Mouse (Mus musculus) limb, embryonic 14.5 days (tissue): ENCODE data around the gene Fgfr2. TPM values are rescaled to one million over a fixed set of nuclear protein-coding genes. Genes with fewer than 3 reads are reported as not detected.

Source experiments
- ATAC-seq: fragments of 200-750 bp; cut with Nextera tagmentation; 2 replicates; pipeline ENCODE4 v1.8.0; 2017; ENCODE audit warnings: low read depth, moderate number of reproducible peaks, moderate TSS enrichment; ENCODE audit not compliant: low FRiP score
- DNase-seq: peaks from one replicate; pipeline ENCODE4 v3.0.0-alpha.2; 2015; ENCODE audit warnings: low spot score
- H3K27ac ChIP-seq: fragments of 300-500 bp; sonication (generic); replicated peaks from 2 replicates; pipeline ENCODE4 v1.5.1; 2014; ENCODE audit warnings: low read depth, mild to moderate bottlenecking, low read length, moderate library complexity, mixed read lengths
- H3K27me3 ChIP-seq: fragments of 300-500 bp; sonication (generic); 2 replicates; pipeline ENCODE4 v1.6.1; 2014; ENCODE audit warnings: low read length, mixed read lengths; ENCODE audit not compliant: control insufficient read depth, insufficient read depth
- H3K36me3 ChIP-seq: fragments of 300-500 bp; sonication (generic); 2 replicates; pipeline ENCODE4 v1.6.1; 2014; ENCODE audit warnings: mild to moderate bottlenecking, low read length, moderate library complexity, mixed read lengths; ENCODE audit not compliant: control insufficient read depth, insufficient read depth
- H3K4me1 ChIP-seq: fragments of 300-500 bp; sonication (generic); 2 replicates; pipeline ENCODE4 v1.6.1; 2014; ENCODE audit warnings: antibody characterized with exemption, low read length, mixed read lengths; ENCODE audit not compliant: control insufficient read depth, insufficient read depth
- H3K4me2 ChIP-seq: fragments of 300-500 bp; sonication (generic); replicated peaks from 2 replicates; pipeline ENCODE4 v1.6.1; 2014; ENCODE audit warnings: low read depth, mild to moderate bottlenecking, low read length, moderate library complexity; ENCODE audit not compliant: severe bottlenecking
- H3K4me3 ChIP-seq: fragments of 300-500 bp; sonication (generic); replicated peaks from 2 replicates; pipeline ENCODE4 v1.5.1; 2014; ENCODE audit warnings: low read length
- H3K9ac ChIP-seq: fragments of 300-500 bp; sonication (generic); 2 replicates; pipeline ENCODE4 v1.6.1; 2014; ENCODE audit warnings: mild to moderate bottlenecking, low read depth, low read length, moderate library complexity; ENCODE audit not compliant: severe bottlenecking
- H3K9me3 ChIP-seq: fragments of 300-500 bp; sonication (generic); 2 replicates; pipeline ENCODE4 v1.6.1; 2016; ENCODE audit warnings: low read length; ENCODE audit not compliant: control insufficient read depth
- POLR2A ChIP-seq: fragments of 200-500 bp; IDR thresholded peaks from 2 replicates; pipeline ENCODE4 v1.8.0; 2012; ENCODE audit warnings: inconsistent platforms, mild to moderate bottlenecking, moderate library complexity, borderline replicate concordance; ENCODE audit not compliant: insufficient read depth, insufficient read length; ENCODE audit errors: extremely low read depth
- WGBS: fragments of 180-500 bp; shearing (Covaris S2); extraction: QIAGEN DNeasy Blood & Tissue Kit; methylation state at CpG from one replicate; pipeline ENCODE4 v1.1.7; 2014; 5-methylcytosine and 5-hydroxymethylcytosine counted together
- polyA plus RNA-seq, 2 experiments: library from polyadenylated mRNA; depleted of rRNA in 1 of 2; stranded (reverse) in 1 of 2; unstranded in 1 of 2; fragments of >200 nt; fragmentation: Nextera tagmentation in 1 of 2; extraction: Ambion mirVana in 1 of 2; gene quantifications; 2 replicates each; pipeline versions ENCODE4 v1.2.1 to v1.2.3; 2012 to 2014

The Fgfr2 gene
- polyA plus RNA-seq, 2 experiments, result 131 to 133 TPM

DNA sequence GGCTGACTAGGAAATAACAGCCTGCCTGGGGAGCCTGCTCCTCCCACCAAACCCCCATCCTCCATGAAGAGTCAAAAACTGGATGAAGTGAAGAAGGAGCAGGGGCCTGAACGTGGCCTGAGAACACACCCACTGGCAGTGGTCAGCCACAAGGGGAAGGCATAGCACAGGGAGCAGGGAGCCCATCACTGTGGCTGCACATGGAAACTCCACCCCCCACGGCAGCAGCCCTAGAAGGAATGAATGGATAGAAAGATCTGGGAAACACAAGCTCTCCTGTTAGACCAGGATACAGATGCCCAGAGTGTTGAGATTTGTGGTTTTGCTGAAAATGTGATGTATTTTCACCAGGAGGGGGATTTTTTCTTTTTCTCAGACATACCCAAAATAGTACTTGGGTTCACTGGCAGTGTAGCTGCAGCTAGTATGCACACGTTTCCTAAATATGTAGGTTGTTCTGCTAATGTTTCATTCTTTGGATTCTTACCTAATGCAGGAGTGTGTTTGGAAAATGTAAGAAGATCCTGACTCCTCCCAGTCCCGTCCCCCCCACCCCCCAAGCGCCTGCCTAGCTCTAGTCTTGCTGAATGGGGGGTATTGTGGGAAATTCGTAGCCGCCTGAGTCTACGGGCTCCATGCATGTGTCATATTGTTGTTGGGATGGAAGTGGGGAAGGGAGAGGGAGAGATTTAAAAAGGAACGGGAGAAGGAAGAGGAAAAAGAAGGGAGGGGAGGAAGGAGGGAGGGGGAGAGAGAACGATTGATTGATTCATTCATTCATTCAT is 749.4 kb downstream of the Fgfr2 start:
- H3K4me2 ChIP-seq, result peak overlapping the region; percentile 13; the same call in 1 of the 2 replicates
- peaks cover 22% of the 10 kb centered on the region for H3K4me1 ChIP-seq
- ATAC-seq, result peak; percentile 69
- peak; percentile 39 for DNase-seq
- H3K27me3 ChIP-seq, result no peaks in the 10 kb centered on the region
- peak overlapping the region; percentile 58 for H3K27ac ChIP-seq
- H3K4me3 ChIP-seq, result no peak overlapping the region
- TF ChIP-seq POLR2A, result no peak
- 54% methylated on average over 10 of the region's 10 CpGs for WGBS
- H3K36me3 ChIP-seq, result no peaks in the 10 kb centered on the region
- H3K9me3 ChIP-seq, result no peaks in the 10 kb centered on the region
- H3K9ac ChIP-seq, result no peak overlapping the region

GRCm38 (mm10) chr7:132372752-132373513 is 750.2 kb downstream of the Fgfr2 start:
- no peak overlapping the region for H3K4me3 ChIP-seq
- peaks cover 28% of the 10 kb centered on the region for H3K4me1 ChIP-seq
- H3K4me2 ChIP-seq, result peak overlapping the region; percentile 13; the same call in 1 of the 2 replicates
- H3K27me3 ChIP-seq, result no peaks in the 10 kb centered on the region
- H3K9me3 ChIP-seq, result no peaks in the 10 kb centered on the region
- H3K9ac ChIP-seq, result no peak overlapping the region
- TF ChIP-seq POLR2A, result no peak
- DNase-seq, result no peak
- H3K27ac ChIP-seq, result peak overlapping the region; percentile 58
- H3K36me3 ChIP-seq, result no peaks in the 10 kb centered on the region
- 57% methylated on average over 17 of the region's 17 CpGs for WGBS
- no peak for ATAC-seq

- H3K27me3 ChIP-seq, result no peaks in the 10 kb centered on the region
- TF ChIP-seq POLR2A, result no peak
- H3K27ac ChIP-seq, result no peak overlapping the region
- no peak for DNase-seq
- H3K36me3 ChIP-seq, result no peaks in the 10 kb centered on the region
- ATAC-seq, result no peak
- H3K4me2 ChIP-seq, result no peak overlapping the region
- no peak overlapping the region for H3K9ac ChIP-seq
- H3K4me1 ChIP-seq, result peaks cover 28% of the 10 kb centered on the region
- no peaks in the 10 kb centered on the region for H3K9me3 ChIP-seq
- no peak overlapping the region for H3K4me3 ChIP-seq
- 74% methylated on average over 1 of the region's 1 CpGs for WGBS
Measured at GRCm38 (mm10) chr7:132371832-132372231, 751.3 kb downstream of the Fgfr2 start.

DNA sequence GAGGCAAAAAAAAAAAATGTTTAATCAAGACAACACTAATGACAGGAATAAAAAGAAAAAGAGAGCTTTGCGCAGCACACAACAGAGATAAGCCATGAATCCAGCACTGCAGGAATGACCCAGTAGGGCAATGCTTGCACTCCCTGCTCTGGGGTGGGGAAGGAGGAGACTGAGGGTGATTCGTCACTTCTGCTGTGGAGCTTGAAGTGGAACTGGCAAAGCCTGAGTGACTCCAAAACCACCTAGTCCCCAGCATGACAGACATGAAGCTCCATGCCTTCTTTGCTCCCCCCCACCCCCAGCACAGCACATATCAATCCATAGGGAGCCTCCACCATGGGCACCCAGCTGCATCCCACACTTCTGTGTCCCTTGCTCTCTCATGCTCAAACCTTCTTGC is 753.4 kb downstream of the Fgfr2 start:
- no peak overlapping the region for H3K4me3 ChIP-seq
- H3K4me1 ChIP-seq, result peaks cover 28% of the 10 kb centered on the region
- TF ChIP-seq POLR2A, result no peak
- H3K4me2 ChIP-seq, result no peak overlapping the region
- no peak overlapping the region for H3K27ac ChIP-seq
- H3K36me3 ChIP-seq, result no peaks in the 10 kb centered on the region
- DNase-seq, result no peak
- H3K27me3 ChIP-seq, result no peaks in the 10 kb centered on the region
- H3K9ac ChIP-seq, result no peak overlapping the region
- no peaks in the 10 kb centered on the region for H3K9me3 ChIP-seq
- no peak for ATAC-seq
- 91% methylated on average over 2 of the region's 2 CpGs for WGBS

- Histone ChIP-seq H3K4me2 (no peak overlapping the region), H3K4me1 (peaks cover 25% of the 10 kb centered on the region), H3K9ac (0 out of 2 replicates have a peak overlapping the region, but pooled peaks have one; percentile 5), H3K4me3 (no peak overlapping the region), H3K27me3 (no peaks in the 10 kb centered on the region), H3K27ac (no peak overlapping the region), H3K9me3 (no peaks in the 10 kb centered on the region), H3K36me3 (no peaks in the 10 kb centered on the region)
- no peak for TF ChIP-seq POLR2A
- DNase-seq, result no peak
- ATAC-seq, result peak; percentile 42; the same call in 1 of the 2 replicates
- 29% methylated on average over 6 of the region's 6 CpGs for WGBS
Measured at GRCm38 (mm10) chr7:132368859-132369258, 754.3 kb downstream of the Fgfr2 start.
